Mouse (Mus musculus) lung, postnatal 0 days (tissue): ENCODE data around the gene Zfp69.

ENCODE experiments used
- CTCF ChIP-seq: IDR thresholded peaks from 2 replicates; pipeline ENCODE4 v1.5.1; 2016; ENCODE audit warnings: antibody characterized with exemption, mild to moderate bottlenecking
- EP300 ChIP-seq: IDR thresholded peaks from 2 replicates; pipeline ENCODE4 v1.6.1; 2016; ENCODE audit warnings: antibody characterized with exemption, mild to moderate bottlenecking, control low read depth

DNA sequence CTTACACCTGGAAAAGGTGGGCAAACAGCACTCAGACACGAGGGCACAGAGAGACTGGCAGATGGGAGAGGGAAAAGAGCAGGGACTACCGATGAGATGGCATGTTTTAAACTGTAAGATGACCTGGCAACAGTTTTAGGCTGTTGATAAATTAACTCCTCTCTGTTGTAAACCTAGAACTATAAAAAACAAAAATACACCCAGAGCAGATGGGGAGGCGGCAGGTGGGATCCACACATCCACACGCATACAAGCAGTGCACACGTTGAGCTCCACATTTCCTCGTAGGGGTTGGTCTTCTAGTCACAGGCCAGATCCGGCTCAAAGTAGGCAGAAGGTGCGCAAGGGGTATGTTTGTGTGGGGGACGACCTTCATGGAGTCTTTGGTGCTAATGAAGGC lies 17.0 kb upstream of the Zfp69 start:
- TF ChIP-seq CTCF: no peak
- no peak for TF ChIP-seq EP300
